Mouse (Mus musculus) forebrain, embryonic 15.5 days (tissue): ENCODE data around the gene Ccdc114. TPM values are rescaled to one million over a fixed set of nuclear protein-coding genes. Genes with fewer than 3 reads are reported as not detected.
"Not testable (repeated sequence)": the region's sequence is repeated elsewhere in the genome, so short reads cannot be mapped to it uniquely, and the experiment has no call there.

Experiments used
- ATAC-seq: fragments of 200-750 bp; cut with Nextera tagmentation; replicated peaks from 2 replicates; pipeline ENCODE4 v1.8.0; 2017; ENCODE audit warnings: mild to moderate bottlenecking, moderate TSS enrichment, moderate library complexity
- H3K27ac ChIP-seq: fragments of 300-500 bp; sonication (generic); replicated peaks from 2 replicates; pipeline ENCODE4 v1.5.1; 2015; ENCODE audit warnings: mild to moderate bottlenecking, inconsistent platforms
- H3K27me3 ChIP-seq: fragments of 300-500 bp; sonication (generic); 2 replicates; pipeline ENCODE4 v1.6.1; 2015; ENCODE audit warnings: inconsistent platforms
- H3K36me3 ChIP-seq: fragments of 300-500 bp; sonication (generic); 2 replicates; pipeline ENCODE4 v1.6.1; 2015; ENCODE audit warnings: mild to moderate bottlenecking, inconsistent platforms
- H3K4me1 ChIP-seq: fragments of 300-500 bp; sonication (generic); 2 replicates; pipeline ENCODE4 v1.6.1; 2015; ENCODE audit warnings: inconsistent platforms
- H3K4me2 ChIP-seq: fragments of 300-500 bp; sonication (generic); replicated peaks from 2 replicates; pipeline ENCODE4 v1.6.1; 2015; ENCODE audit warnings: mild to moderate bottlenecking, inconsistent platforms
- H3K4me3 ChIP-seq: fragments of 300-500 bp; sonication (generic); 2 replicates; pipeline ENCODE4 v1.5.1; 2015; ENCODE audit warnings: mild to moderate bottlenecking, inconsistent platforms
- H3K9ac ChIP-seq: fragments of 300-500 bp; sonication (generic); replicated peaks from 2 replicates; pipeline ENCODE4 v1.6.1; 2015; ENCODE audit warnings: mild to moderate bottlenecking, inconsistent platforms
- H3K9me3 ChIP-seq: fragments of 300-500 bp; sonication (generic); 2 replicates; pipeline ENCODE4 v1.6.1; 2016; ENCODE audit warnings: inconsistent platforms
- WGBS: fragments of 180-500 bp; shearing (Covaris S2); methylation state at CpG from one replicate; pipeline ENCODE4 v1.1.7; 2015; ENCODE audit warnings: mixed read lengths; 5-methylcytosine and 5-hydroxymethylcytosine counted together
- polyA plus RNA-seq: library from polyadenylated mRNA; unstranded; fragments of >200 nt; fragmentation: Nextera tagmentation; extraction: Ambion mirVana; gene quantifications from 2 replicates; pipeline ENCODE4 v1.2.1, GENCODE M21; 2015

Gene Ccdc114
- polyA plus RNA-seq, 1 experiment from 2014 or later = 4.9 TPM

GRCm38 (mm10) chr7:45920583-45921241, 3.2 kb upstream of the Ccdc114 start:
- no peak overlapping the region for H3K4me3 ChIP-seq
- ATAC-seq = no peak

DNA sequence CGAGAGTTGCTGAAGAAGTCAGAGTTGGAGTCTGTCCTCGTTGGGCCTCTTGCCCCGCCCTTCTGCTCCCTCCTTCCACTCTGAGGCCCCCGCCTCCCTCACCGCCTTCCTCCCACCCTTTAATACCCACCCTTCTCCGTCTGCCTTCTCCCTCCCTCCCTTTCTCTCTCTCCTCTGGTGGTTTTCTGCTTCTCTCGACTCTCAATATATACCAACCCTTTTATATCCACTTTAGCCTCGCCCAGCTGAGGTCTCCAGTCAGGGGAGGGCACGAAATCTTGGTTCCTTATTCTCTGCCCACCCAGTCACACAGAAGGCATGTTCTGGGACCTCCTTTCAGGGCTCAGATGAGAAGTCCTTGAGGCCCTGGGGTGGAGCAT, 2.6 kb upstream of the Ccdc114 start, which contains the start of gene Emp3:
Gene Emp3, minus strand, starts transcription at position 163 of the 380 bp plus-strand sequence.
- 55% methylated on average over 9 of the region's 9 CpGs for WGBS
- no peak within 1 kb of the TSS for H3K4me2 ChIP-seq
- H3K9ac ChIP-seq = no peak within 1 kb of the TSS
- H3K4me3 ChIP-seq = no peak within 1 kb of the TSS
- H3K36me3 ChIP-seq = no peaks in the 10 kb centered on the region
- peaks cover 37% of the 10 kb centered on the region for H3K4me1 ChIP-seq
- no peaks in the 10 kb centered on the region for H3K9me3 ChIP-seq
- ATAC-seq = no peak
- H3K27me3 ChIP-seq = no peaks in the 10 kb centered on the region
- no peak within 1 kb of the TSS for H3K27ac ChIP-seq

More at GRCm38 (mm10) chr7:45920583-45921241, 3.2 kb upstream of the Ccdc114 start:
- H3K4me2 ChIP-seq = no peak overlapping the region
- H3K9me3 ChIP-seq = no peaks in the 10 kb centered on the region
- peaks cover 43% of the 10 kb centered on the region for H3K4me1 ChIP-seq
- 62% methylated on average over 9 of the region's 9 CpGs for WGBS
- no peak overlapping the region for H3K27ac ChIP-seq
- no peaks in the 10 kb centered on the region for H3K27me3 ChIP-seq
- H3K9ac ChIP-seq = no peak overlapping the region
- H3K36me3 ChIP-seq = no peaks in the 10 kb centered on the region

DNA sequence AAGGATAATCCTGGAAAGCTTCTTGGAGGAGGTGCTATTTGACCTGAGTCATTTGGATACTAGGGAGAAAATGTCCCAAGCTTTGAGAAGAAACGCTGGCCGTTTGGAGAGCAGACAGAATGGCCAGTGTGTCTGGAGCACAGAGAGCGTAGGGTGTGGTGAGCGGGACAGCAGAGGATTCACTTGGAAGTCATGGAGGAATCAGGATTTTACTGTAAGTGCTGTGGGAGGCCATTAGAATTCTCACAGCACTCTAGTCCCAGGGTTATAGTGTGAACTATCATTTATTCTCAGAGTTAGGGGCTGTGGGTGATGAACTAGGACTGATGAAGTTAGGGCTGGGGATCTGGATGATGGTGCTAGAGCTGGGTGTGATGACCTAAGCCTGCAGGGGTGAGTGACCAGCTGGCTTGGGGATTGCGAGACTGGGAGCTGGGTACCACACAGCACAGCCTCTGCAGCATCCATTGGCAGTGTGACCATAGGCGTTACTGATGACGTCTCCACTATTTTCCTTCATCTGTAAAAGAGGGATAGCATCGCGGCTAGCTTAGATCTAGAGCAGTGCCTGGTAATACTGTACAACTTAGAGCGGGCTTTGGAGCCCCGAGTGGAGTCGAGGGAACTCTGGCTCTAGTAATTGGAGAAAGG, 1.8 kb upstream of the Ccdc114 start:
- WGBS = 90% methylated on average over 12 of the region's 12 CpGs
- no peaks in the 10 kb centered on the region for H3K9me3 ChIP-seq
- no peaks in the 10 kb centered on the region for H3K27me3 ChIP-seq
- H3K27ac ChIP-seq = peak overlapping the region; percentile 89; the same call in 1 of the 2 replicates
- ATAC-seq = no peak
- H3K9ac ChIP-seq = no peak overlapping the region
- H3K36me3 ChIP-seq = no peaks in the 10 kb centered on the region
- peak overlapping the region; percentile 54; the same call in 1 of the 2 replicates for H3K4me3 ChIP-seq
- H3K4me1 ChIP-seq = peaks cover 29% of the 10 kb centered on the region
- no peak overlapping the region for H3K4me2 ChIP-seq

- H3K4me1 ChIP-seq = peaks cover 21% of the 10 kb centered on the region
- ATAC-seq = peak; percentile 93
- no peaks in the 10 kb centered on the region for H3K36me3 ChIP-seq
- H3K27me3 ChIP-seq = peaks cover 3% of the 10 kb centered on the region; the same call in 1 of the 2 replicates
- peak overlapping the region; percentile 66 for H3K4me2 ChIP-seq
- peak overlapping the region; percentile 89 for H3K27ac ChIP-seq
- H3K4me3 ChIP-seq = peak overlapping the region; percentile 54
- WGBS = 1% methylated on average over 37 of the region's 37 CpGs
- no peaks in the 10 kb centered on the region for H3K9me3 ChIP-seq
- H3K9ac ChIP-seq = peak overlapping the region; percentile 61
These were observed 727 bp upstream of the Ccdc114 start for GRCm38 (mm10) chr7:45922928-45923761.

DNA sequence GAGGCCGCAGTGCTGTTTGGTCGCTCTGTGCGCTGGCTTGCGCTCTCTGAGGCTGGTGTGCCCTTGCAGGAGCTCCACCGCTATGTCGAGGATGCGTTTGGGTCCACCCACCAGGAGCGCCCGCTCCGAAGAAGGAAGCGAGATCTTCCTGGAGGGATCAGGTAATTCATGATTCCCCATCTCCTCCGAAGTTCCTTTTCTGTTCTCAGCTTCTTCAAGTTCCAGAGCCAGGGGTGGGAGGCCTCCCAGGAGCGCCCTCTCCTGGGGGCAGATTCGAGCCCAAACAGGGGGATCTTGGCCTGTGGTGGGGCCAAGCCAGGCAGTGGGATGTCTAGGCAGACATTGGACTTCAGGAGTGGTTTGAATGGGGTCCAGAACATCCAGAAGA, 551 bp downstream of the Ccdc114 start:
- Histone ChIP-seq H3K27ac (0 out of 2 replicates have a peak overlapping the region, but pooled peaks have one; percentile 89), H3K4me1 (peaks cover 21% of the 10 kb centered on the region), H3K9me3 (no peaks in the 10 kb centered on the region), H3K9ac (no peak overlapping the region; the same call in 1 of the 2 replicates), H3K36me3 (no peaks in the 10 kb centered on the region), H3K4me2 (peak overlapping the region; percentile 66), H3K27me3 (peaks cover 3% of the 10 kb centered on the region; the same call in 1 of the 2 replicates), H3K4me3 (peak overlapping the region; percentile 54)
- no peak for ATAC-seq
- WGBS = 17% methylated on average over 14 of the region's 14 CpGs

- no peaks in the 10 kb centered on the region for H3K9me3 ChIP-seq
- H3K4me2 ChIP-seq = 0 out of 2 replicates have a peak overlapping the region, but pooled peaks have one; percentile 10
- no peak for ATAC-seq
- no peak overlapping the region for H3K27ac ChIP-seq
- no peaks in the 10 kb centered on the region for H3K36me3 ChIP-seq
- H3K4me3 ChIP-seq = no peak overlapping the region
- H3K9ac ChIP-seq = no peak overlapping the region
- H3K4me1 ChIP-seq = peaks cover 7% of the 10 kb centered on the region
- WGBS = 11% methylated on average over 18 of the region's 23 CpGs
- H3K27me3 ChIP-seq = peaks cover 3% of the 10 kb centered on the region; the same call in 1 of the 2 replicates
These were observed 4.9 kb downstream of the Ccdc114 start for GRCm38 (mm10) chr7:45928626-45929295.

DNA sequence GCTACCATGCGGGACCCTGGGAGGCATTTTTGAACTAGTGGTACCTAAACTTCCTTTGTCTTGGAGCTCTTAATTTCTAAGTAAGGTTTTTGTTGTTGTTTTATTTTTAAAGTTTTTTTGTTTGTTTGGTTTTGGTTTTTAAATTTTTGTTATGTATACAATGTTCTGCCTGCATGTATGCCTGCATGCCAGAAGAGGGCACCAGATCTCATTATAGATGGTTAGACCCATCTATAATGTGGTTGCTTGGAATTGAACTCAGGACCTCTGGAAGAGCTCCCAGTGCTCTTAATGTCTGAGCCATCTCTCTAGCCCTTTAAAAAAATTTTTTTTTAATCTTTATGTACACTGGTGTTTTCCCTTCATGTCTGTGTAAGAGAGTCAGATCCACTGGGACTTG, 5.8 kb downstream of the Ccdc114 start:
- no peak for ATAC-seq
- no peak overlapping the region for H3K27ac ChIP-seq
- no peaks in the 10 kb centered on the region for H3K36me3 ChIP-seq
- no peaks in the 10 kb centered on the region for H3K9me3 ChIP-seq
- no peaks in the 10 kb centered on the region for H3K4me1 ChIP-seq
- 90% methylated on average over 1 of the region's 1 CpGs for WGBS
- H3K9ac ChIP-seq = no peak overlapping the region
- peaks cover 3% of the 10 kb centered on the region; the same call in 1 of the 2 replicates for H3K27me3 ChIP-seq
- H3K4me2 ChIP-seq = no peak overlapping the region
- H3K4me3 ChIP-seq = no peak overlapping the region

GRCm38 (mm10) chr7:45933766-45934165, 9.9 kb downstream of the Ccdc114 start:
- H3K9ac ChIP-seq, H3K9me3 ChIP-seq, H3K27me3 ChIP-seq, H3K36me3 ChIP-seq, H3K4me1 ChIP-seq, ATAC-seq, H3K4me2 ChIP-seq, H3K27ac ChIP-seq, H3K4me3 ChIP-seq: not testable (repeated sequence)
- WGBS = 88% methylated on average over 12 of the region's 12 CpGs

DNA sequence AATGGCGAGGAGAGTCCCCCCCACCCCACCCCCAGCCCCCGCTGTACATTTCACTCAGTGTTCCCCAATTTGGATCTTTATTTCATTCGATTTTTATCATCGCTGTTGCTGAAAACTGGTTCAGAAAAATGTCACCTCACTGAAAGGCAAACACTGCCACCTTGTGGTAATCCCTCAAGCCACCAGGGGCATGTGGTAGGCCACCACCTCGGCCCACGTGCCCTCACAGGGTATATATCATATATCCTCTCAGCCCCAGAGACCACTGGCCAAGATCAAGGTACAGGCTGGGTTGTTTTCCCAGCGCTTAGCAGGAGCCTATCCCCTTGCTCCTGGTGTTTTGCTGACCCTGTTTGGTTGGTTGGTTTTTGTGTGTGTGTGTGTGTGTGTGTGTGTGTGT, 11.2 kb downstream of the Ccdc114 start:
- ATAC-seq = 0 out of 2 replicates have a peak, but pooled peaks have one; percentile 51
- Histone ChIP-seq H3K36me3 (no peaks in the 10 kb centered on the region), H3K27ac (no peak overlapping the region), H3K9me3 (no peaks in the 10 kb centered on the region), H3K9ac (no peak overlapping the region), H3K4me3 (no peak overlapping the region), H3K27me3 (no peaks in the 10 kb centered on the region), H3K4me1 (no peaks in the 10 kb centered on the region), H3K4me2 (no peak overlapping the region)
- WGBS = 33% methylated on average over 7 of the region's 7 CpGs

DNA sequence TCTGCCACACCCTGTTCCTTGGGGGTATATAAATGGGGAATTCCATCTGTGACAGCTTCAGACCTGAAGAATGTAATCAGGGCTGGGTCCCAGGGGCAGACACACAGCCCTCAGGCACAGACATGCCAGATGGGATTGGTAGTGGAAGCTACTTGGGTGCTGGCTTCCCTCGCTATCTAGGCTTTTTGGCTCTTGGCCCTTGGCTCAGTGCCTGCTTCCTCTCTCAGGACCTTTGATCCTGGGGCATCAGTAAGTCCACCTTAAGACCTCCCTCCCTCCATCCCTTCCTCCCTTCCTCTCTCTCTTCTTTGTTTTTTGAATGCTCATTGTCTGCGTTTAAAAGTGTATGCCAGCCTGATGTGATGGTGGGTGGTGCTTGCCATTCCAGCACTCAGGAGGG, 16.0 kb downstream of the Ccdc114 start:
- Histone ChIP-seq H3K9me3 (no peaks in the 10 kb centered on the region), H3K4me3 (no peak overlapping the region), H3K9ac (no peak overlapping the region), H3K27ac (no peak overlapping the region), H3K36me3 (no peaks in the 10 kb centered on the region), H3K4me2 (no peak overlapping the region), H3K27me3 (no peaks in the 10 kb centered on the region), H3K4me1 (no peaks in the 10 kb centered on the region)
- no peak for ATAC-seq
- WGBS = 39% methylated on average over 2 of the region's 2 CpGs

DNA sequence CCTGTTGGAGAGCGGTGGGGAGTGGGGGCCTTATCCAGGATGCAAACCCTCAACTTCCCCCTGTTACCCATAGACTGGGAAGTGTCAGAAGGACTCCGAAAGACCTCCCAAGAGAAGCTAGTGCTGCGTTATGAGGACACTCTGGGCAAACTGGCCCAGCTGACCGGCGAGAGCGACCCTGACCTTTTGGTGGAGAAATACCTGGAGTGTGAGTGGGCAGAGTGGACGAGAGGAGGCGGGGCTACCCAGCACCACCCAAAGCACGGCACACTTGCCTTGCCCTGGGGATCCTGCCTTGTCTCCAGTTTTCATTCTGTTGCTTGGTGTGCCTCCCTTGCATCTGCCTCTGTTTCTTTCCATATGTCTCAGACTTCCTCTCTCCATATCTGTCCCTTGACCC, 18.1 kb downstream of the Ccdc114 start:
- Histone ChIP-seq H3K4me2 (no peak overlapping the region), H3K9me3 (no peaks in the 10 kb centered on the region), H3K4me3 (no peak overlapping the region), H3K36me3 (no peaks in the 10 kb centered on the region), H3K9ac (no peak overlapping the region), H3K27ac (no peak overlapping the region), H3K27me3 (no peaks in the 10 kb centered on the region), H3K4me1 (no peaks in the 10 kb centered on the region)
- 88% methylated on average over 9 of the region's 9 CpGs for WGBS
- no peak for ATAC-seq
